Mouse (Mus musculus) left cerebral cortex, postnatal 14 days (tissue): ENCODE data around the gene Tmem168. TPM values are rescaled to one million over a fixed set of nuclear protein-coding genes. Genes with fewer than 3 reads are reported as not detected.

ENCODE experiments used
- DNase-seq, 2 experiments: peaks; one replicate each; pipeline ENCODE4 v3.0.0; 2021 to 2022; ENCODE audit warnings: low spot score in 2 of 2, mixed read lengths in 1 of 2
- intact Hi-C: fragments of 180-260 bp; cut with DNase I; formaldehyde crosslinking; loops from one replicate; pipeline ENCODE4 v1.15.1; 2025
- total RNA-seq, 2 experiments: library from RNA; stranded (reverse); gene quantifications; 2 replicates each; pipeline ENCODE4 v1.2.3; 2021

Gene Tmem168
- total RNA-seq, 2 experiments from 2014 or later: 14.0 to 14.2 TPM

DNA sequence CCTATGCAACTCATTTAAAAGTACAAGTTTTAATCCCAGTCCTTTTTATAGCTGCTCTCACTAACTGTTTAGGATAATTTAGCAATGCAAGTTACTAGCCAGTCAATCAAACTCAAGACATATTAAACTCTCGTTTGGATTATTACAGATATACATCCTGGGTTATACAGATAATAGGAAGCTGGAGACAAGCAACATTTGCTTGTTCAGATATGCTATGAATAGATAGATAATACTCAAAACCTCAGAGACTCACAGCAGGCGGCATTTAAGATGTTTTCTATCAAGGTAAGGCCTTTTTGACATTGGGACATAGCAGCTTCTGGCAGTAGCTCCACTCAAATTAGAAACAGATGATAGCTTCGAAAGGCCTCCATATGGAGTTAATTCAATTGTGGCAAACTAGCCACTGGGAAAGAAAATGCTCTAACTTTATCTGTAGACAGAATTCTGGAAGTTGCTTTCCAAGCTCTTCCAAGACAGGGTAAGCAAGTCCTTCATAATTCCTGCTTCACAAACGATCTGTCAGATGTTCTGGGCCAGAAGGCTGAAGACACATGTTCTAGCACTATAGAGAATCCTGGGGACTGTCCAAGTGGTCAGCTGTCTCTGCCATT lies 15.1 kb downstream of the Tmem168 start:
- no peak for DNase-seq
- intact Hi-C loops: no loop called here

DNA sequence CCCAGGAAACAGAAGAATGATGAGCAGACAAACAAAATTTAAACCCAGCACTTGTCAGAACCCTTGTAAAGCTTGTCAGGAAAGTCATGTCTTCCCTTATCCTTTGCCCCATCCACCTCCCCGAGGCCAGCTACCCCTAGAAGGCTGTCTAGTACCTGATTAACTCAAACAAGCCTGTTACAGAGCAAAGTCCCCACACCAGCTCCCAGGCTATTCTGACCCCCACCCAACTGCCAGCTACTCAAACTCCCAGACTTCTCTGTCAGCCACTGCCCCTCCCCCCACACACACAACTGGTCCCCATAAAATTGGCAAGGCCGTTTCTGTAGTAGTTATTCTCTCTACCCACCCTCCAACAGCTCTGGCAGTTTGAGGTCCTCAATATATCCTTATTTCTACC lies 21.3 kb downstream of the Tmem168 start:
- no peak for DNase-seq
- intact Hi-C loops: no loop called here

DNA sequence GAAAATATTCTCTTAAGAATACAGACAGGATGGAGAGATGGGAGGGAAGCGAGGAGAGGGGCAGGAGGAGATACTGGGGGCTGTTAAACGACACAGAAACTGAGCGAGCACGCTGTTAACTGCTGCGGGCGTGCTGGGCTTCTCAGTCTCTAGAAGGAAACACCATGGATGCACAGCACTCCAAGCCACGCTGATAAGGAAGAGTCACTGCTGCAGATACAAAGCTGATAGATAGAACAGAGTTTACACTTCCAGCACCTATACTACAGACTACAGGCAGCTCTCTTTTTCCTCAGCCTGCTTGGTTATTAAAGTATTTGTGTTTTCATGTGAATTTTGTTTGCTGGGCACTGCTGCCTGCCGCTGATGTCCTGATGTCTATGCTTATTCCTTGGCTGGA lies 21.7 kb downstream of the Tmem168 start:
- intact Hi-C loops: no loop called here
- no peak for DNase-seq

DNA sequence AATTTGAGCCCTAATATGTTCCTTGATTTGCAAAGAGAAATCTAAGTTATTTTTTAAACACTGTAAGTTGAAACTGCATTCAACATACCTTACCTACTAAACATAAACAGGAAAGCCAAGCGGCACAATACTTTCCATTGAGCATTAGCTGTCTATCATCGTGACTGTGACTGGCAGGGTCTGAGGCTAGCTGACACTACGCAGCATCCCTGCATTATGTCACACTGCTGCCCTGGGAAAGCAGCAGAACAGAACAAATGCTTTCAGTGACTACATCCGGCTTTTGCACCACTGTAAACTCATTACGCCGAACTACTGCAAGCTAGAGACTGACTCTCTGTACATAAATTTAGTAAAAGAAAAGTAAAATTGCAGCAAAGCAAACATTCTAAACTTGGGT lies 23.1 kb downstream of the Tmem168 start:
- intact Hi-C loops: no loop called here

DNA sequence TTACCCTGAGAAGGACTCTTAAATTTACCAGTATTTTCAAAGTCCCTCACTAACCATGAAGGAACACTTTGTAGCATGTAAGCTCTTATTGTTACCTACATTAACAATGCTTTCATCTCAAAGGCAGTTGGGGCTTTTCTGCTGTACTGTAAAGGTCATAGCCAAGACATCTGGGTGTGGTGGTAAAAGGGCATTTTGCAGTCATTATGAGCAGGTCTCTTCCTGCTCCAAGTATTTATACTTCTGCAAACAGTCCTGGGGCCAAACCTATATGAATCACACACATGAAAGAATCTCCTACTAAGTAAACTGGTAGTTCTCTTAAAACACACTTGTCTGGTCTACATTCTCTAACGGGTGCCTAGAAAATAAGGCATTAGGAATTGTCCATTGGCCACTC lies 25.8 kb downstream of the Tmem168 start:
- intact Hi-C loops: no loop called here

More for the DNA sequence above, 23.1 kb downstream of the Tmem168 start:
- DNase-seq: no peak

DNA sequence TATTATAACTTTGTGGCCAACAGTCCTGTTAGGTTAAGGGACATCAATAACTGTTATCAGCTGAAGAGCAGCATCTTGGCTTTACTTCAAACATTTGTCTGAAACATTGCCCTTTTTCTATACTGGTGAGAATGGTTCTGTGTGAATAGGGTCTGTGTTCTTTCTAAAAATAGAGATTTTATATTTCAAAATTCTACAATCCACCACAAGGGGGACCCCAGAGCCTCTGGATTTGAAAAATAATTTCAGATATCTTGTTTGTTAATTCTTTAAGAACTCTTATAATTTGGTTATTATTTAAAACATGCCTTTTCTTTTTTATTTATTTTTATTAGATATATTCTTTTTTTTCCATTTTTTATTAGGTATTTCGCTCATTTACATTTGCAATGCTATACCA lies 42.2 kb downstream of the Tmem168 start:
- intact Hi-C loops: no loop called here
- peak in 1 of 2 experiments; percentile 9 for DNase-seq

More for the DNA sequence above, 25.8 kb downstream of the Tmem168 start:
- DNase-seq: no peak

DNA sequence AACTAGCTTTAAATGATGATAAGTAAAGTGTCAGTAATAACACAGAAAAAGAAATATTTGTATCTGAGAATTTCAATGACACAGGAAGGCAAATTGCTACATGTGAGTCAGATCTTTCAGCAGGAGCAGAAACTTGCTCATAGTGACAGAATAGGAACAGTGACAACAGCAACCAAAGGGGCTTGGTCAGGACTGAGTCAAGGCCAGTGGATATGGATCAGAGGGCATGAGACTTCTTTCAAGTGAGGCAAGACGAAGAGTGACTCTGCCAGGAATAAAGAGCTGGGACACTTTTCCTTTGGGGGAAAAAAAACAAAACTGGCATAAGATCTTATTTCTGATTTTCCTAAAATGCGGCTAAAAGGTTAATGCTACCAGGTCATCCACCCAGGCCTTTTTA lies 52.6 kb downstream of the Tmem168 start:
- no peak for DNase-seq
- intact Hi-C loops: no loop called here

DNA sequence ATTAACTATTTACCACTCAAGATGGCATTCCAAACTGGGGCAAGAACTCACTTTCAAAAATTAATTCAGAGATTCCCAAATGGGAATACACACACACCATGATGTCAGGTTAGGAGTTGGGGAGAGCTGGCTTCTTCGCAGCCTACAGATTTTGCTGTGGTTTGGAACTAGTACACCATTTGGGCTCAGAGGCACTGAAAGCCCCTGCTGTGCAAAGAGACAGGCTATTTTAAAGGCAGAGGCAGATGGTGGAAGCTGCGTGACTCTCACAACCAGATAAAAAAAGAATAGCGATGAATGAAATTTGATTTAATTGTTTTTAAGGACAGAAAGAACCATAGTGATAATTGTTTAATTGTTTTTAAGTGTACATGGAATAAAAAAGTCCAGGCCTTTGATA lies 66.1 kb downstream of the Tmem168 start:
- intact Hi-C loops: no loop called here
- DNase-seq: peak; percentile 12 to 29

DNA sequence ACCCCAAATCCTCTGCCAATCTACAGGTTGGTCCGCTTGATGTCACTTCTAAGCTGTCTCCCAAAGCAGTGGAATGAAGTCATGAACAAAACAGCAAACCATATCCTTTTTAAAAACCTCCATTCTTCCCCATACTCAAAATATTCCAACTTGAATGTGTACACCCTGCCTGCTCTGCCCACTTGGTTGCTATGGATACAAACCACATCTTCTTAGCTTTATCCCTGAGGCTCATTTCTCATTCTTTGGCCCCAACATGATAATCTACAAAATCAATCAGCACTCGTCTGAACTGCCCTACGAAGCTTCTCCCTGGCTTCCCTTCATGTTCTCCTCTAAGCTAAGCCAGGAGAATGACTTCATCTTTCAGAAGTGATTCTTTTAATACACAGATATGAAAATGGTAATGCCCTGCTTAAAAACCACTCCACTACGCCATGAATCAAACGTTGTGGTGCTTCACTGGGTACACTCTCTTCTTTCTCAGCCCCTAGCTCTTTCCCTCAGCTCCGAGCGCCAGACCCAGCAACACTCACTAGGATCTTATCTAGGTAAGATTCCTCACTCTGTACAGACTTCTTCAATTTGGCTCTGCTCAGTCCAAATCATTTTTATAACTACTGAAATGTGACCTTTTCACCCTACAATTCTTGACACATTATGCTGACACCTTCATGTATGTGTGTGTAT lies 70.5 kb downstream of the Tmem168 start:
- intact Hi-C loops: no loop called here
- peak; percentile 11 to 37 for DNase-seq

Other genes with a start within 250 kb of the Tmem168 start
- gene Bmt2, start 69.9 kb upstream of the Tmem168 start, total RNA-seq: 10 to 100 TPM; 25.7 to 27.9 TPM
- gene Gpr85, start 231.8 kb upstream of the Tmem168 start, total RNA-seq: 10 to 100 TPM; 51.5 to 55.8 TPM